Mouse (Mus musculus): ENCODE results near the gene Upk3a. TPM values are rescaled to one million over a fixed set of nuclear protein-coding genes. Genes with fewer than 3 reads are reported as not detected.

Upk3a gene
- polyA plus RNA-seq, 2 experiments, result not detected

DNA sequence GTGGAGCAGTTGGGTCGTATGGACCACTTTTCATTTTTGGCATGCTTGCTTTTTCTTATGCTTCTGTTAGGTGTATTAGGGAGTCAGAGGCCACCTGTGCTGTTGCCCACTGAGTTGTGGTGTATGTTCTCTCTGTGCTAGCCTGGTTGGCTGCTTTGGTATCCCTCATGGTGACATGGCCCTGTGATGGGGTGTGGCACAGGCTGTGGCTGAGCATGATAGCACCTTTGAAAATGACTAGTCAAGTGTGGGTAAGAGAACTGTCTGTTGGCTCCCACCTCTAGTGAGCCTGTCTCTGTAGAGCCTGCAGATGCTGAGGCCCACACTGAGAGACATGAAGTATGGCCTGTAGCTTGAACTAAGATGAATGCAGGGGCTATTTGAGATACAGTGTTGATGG, 32.8 kb downstream of the Upk3a start:
- no peak overlapping the region for H3K4me2 ChIP-seq (ENCODE audit: low read depth)
- peak; percentile 23 to 38 (median 35) for DNase-seq (ENCODE audit: low read depth in 3 of 3, low spot score in 3 of 3)
- H3K4me3 ChIP-seq (ENCODE audit: insufficient read depth in 1 of 2, low read depth in 2 of 2, low read length in 2 of 2), result no peak overlapping the region
- TF ChIP-seq EP300 (IDR thresholded peaks at IDR 0.05; ENCODE audit: low read depth) (peak; percentile 43; the same call in 1 of the 2 replicates), CTCF (IDR thresholded peaks at IDR 0.05; ENCODE audit: low read depth) (no peak)
- peak; percentile 92 for ATAC-seq (ENCODE audit: insufficient read depth)
- peak overlapping the region; percentile 36; the same call in 1 of the 2 replicates for H3K27ac ChIP-seq
- no peaks in the 10 kb centered on the region for H3K27me3 ChIP-seq (ENCODE audit: control insufficient read depth, insufficient read depth, low read length)
- H3K9me3 ChIP-seq (ENCODE audit: control insufficient read depth, low read length), result no peaks in the 10 kb centered on the region
- no peak overlapping the region for H3K9ac ChIP-seq (replicated peaks)
- H3K36me3 ChIP-seq (replicated peaks; ENCODE audit: control insufficient read depth, insufficient read depth, low read depth), result peaks cover 2% of the 10 kb centered on the region; the same call in 1 of the 2 replicates
- WGBS (ENCODE audit: insufficient replicate concordance), result 74% methylated on average over 1 of the region's 1 CpGs
- H3K4me1 ChIP-seq (replicated peaks; ENCODE audit: control insufficient read depth in 2 of 2, insufficient read depth in 2 of 2, low read length in 1 of 2), result peaks cover 0 to 7% of the 10 kb centered on the region in 2 experiments; a peak in 2 of 4 replicates

GRCm38 (mm10) chr15:85054098-85054497, 37.2 kb downstream of the Upk3a start:
- ATAC-seq (ENCODE audit: insufficient read depth) (no peak), DNase-seq (ENCODE audit: low read depth in 3 of 3, low spot score in 3 of 3) (no peak)
- TF ChIP-seq CTCF (IDR thresholded peaks at IDR 0.05; ENCODE audit: low read depth) (no peak), EP300 (IDR thresholded peaks at IDR 0.05; ENCODE audit: low read depth) (no peak)
- Histone ChIP-seq H3K27me3 (ENCODE audit: control insufficient read depth, insufficient read depth, low read length) (no peaks in the 10 kb centered on the region), H3K27ac (no peak overlapping the region), H3K36me3 (replicated peaks; ENCODE audit: control insufficient read depth, insufficient read depth, low read depth) (peaks cover 2% of the 10 kb centered on the region; the same call in 1 of the 2 replicates), H3K9me3 (ENCODE audit: control insufficient read depth, low read length) (no peaks in the 10 kb centered on the region), H3K9ac (replicated peaks) (no peak overlapping the region), H3K4me2 (ENCODE audit: low read depth) (no peak overlapping the region), H3K4me3 (ENCODE audit: insufficient read depth in 1 of 2, low read depth in 2 of 2, low read length in 2 of 2) (no peak overlapping the region), H3K4me1 (replicated peaks; ENCODE audit: control insufficient read depth in 2 of 2, insufficient read depth in 2 of 2, low read length in 1 of 2) (peaks cover 0 to 5% of the 10 kb centered on the region in 2 experiments; a peak in 2 of 4 replicates)
- 72% methylated on average over 3 of the region's 3 CpGs for WGBS (ENCODE audit: insufficient replicate concordance)

- Histone ChIP-seq H3K4me2 (ENCODE audit: low read depth) (no peak overlapping the region), H3K9me3 (ENCODE audit: control insufficient read depth, low read length) (no peaks in the 10 kb centered on the region), H3K36me3 (replicated peaks; ENCODE audit: control insufficient read depth, insufficient read depth, low read depth) (peaks cover 2% of the 10 kb centered on the region; the same call in 1 of the 2 replicates), H3K9ac (replicated peaks) (no peak overlapping the region), H3K4me1 (replicated peaks; ENCODE audit: control insufficient read depth in 2 of 2, insufficient read depth in 2 of 2, low read length in 1 of 2) (no peaks in the 10 kb centered on the region), H3K27ac (no peak overlapping the region), H3K4me3 (ENCODE audit: insufficient read depth in 1 of 2, low read depth in 2 of 2, low read length in 2 of 2) (no peak overlapping the region), H3K27me3 (ENCODE audit: control insufficient read depth, insufficient read depth, low read length) (no peaks in the 10 kb centered on the region)
- TF ChIP-seq EP300 (IDR thresholded peaks at IDR 0.05; ENCODE audit: low read depth) (no peak), CTCF (IDR thresholded peaks at IDR 0.05; ENCODE audit: low read depth) (no peak)
- WGBS (ENCODE audit: insufficient replicate concordance), result 66% methylated on average over 4 of the region's 4 CpGs
- ATAC-seq (ENCODE audit: insufficient read depth) (no peak), DNase-seq (ENCODE audit: low read depth in 3 of 3, low spot score in 3 of 3) (no peak)
Measured at GRCm38 (mm10) chr15:85055186-85055585, 38.2 kb downstream of the Upk3a start.

DNA sequence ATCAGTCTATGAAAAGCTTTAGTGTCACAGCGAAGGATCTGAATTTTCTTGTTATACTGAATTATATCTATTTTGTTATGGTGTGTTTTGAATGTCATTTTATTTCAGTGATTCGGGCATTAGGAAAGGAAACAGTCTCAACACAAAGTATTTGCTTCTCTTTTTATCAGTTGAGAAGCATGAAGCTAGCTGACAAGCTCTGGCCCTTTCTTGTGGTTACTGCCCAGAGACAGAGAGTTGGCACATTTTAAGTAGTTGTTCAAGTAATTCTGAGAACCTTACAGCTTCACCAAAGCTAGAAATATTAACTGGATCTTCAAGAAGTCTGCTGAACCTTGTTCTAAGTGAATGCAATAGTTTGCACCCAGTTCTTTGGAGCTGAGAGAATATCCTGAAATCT, 46.5 kb downstream of the Upk3a start:
- Histone ChIP-seq H3K9ac (replicated peaks) (no peak overlapping the region), H3K36me3 (replicated peaks; ENCODE audit: control insufficient read depth, insufficient read depth, low read depth) (no peaks in the 10 kb centered on the region), H3K4me1 (replicated peaks; ENCODE audit: control insufficient read depth in 2 of 2, insufficient read depth in 2 of 2, low read length in 1 of 2) (no peaks in the 10 kb centered on the region), H3K4me2 (ENCODE audit: low read depth) (no peak overlapping the region), H3K9me3 (ENCODE audit: control insufficient read depth, low read length) (no peaks in the 10 kb centered on the region), H3K27ac (no peak overlapping the region), H3K27me3 (ENCODE audit: control insufficient read depth, insufficient read depth, low read length) (no peaks in the 10 kb centered on the region), H3K4me3 (ENCODE audit: insufficient read depth in 1 of 2, low read depth in 2 of 2, low read length in 2 of 2) (no peak overlapping the region)
- TF ChIP-seq EP300 (IDR thresholded peaks at IDR 0.05; ENCODE audit: low read depth) (no peak), CTCF (IDR thresholded peaks at IDR 0.05; ENCODE audit: low read depth) (no peak)
- DNase-seq (ENCODE audit: low read depth in 3 of 3, low spot score in 3 of 3) (no peak), ATAC-seq (ENCODE audit: insufficient read depth) (no peak)
- 69% methylated on average over 2 of the region's 2 CpGs for WGBS (ENCODE audit: insufficient replicate concordance)

DNA sequence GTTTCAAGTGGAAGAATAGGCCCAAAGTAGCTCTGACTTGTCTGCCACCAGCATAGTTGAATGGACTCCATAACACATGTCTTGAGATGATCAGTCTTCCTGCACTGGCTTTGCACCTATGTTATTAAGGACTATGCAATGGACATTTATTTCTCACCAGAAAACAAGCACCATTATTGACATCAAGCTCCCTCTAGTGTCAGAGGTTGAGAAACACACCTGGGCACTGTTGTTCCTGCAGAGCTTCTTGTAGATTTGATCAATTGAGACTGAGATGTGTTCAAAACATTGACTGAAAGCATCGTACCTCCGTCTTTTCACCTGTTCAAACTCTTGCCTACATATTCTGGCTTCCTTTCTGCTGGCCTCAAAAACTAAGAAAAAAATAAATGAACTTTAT, 53.6 kb downstream of the Upk3a start:
- ATAC-seq (ENCODE audit: insufficient read depth), result no peak
- Histone ChIP-seq H3K4me2 (ENCODE audit: low read depth) (no peak overlapping the region), H3K9me3 (ENCODE audit: control insufficient read depth, low read length) (no peaks in the 10 kb centered on the region), H3K27me3 (ENCODE audit: control insufficient read depth, insufficient read depth, low read length) (no peaks in the 10 kb centered on the region), H3K9ac (replicated peaks) (no peak overlapping the region), H3K36me3 (replicated peaks; ENCODE audit: control insufficient read depth, insufficient read depth, low read depth) (no peaks in the 10 kb centered on the region), H3K4me1 (replicated peaks; ENCODE audit: control insufficient read depth in 2 of 2, insufficient read depth in 2 of 2, low read length in 1 of 2) (no peaks in the 10 kb centered on the region), H3K4me3 (ENCODE audit: insufficient read depth in 1 of 2, low read depth in 2 of 2, low read length in 2 of 2) (no peak overlapping the region), H3K27ac (no peak overlapping the region)
- WGBS (ENCODE audit: insufficient replicate concordance), result 13% methylated on average over 2 of the region's 2 CpGs
- DNase-seq (ENCODE audit: low read depth in 3 of 3, low spot score in 3 of 3), result peak; percentile 20 to 30 (median 23)
- TF ChIP-seq CTCF (IDR thresholded peaks at IDR 0.05; ENCODE audit: low read depth) (peak; percentile 72), EP300 (IDR thresholded peaks at IDR 0.05; ENCODE audit: low read depth) (no peak)

Other genes starting within 250 kb of the Upk3a start
- 0.35 and 0.69 TPM in 2 replicates for gene Phf21b, start 161.1 kb upstream of the Upk3a start, polyA plus RNA-seq (2012; rRNA removed)
- not detected in 2 replicates for gene Phf21b, start 161.1 kb upstream of the Upk3a start, polyA plus RNA-seq (2014; fragmentation: Nextera tagmentation; extraction: Ambion mirVana)
- gene Gm29666, start 97.1 kb upstream of the Upk3a start, polyA plus RNA-seq (2012; rRNA removed), result 0.29 and 0.47 TPM in 2 replicates
- 0.16 and 0.17 TPM in 2 replicates for gene Gm29666, start 97.1 kb upstream of the Upk3a start, polyA plus RNA-seq (2014; fragmentation: Nextera tagmentation; extraction: Ambion mirVana)
- gene Nup50, start 93.7 kb upstream of the Upk3a start, polyA plus RNA-seq (2012; rRNA removed), result 7.1 and 11.8 TPM in 2 replicates
- 22.7 and 23.7 TPM in 2 replicates for gene Nup50, start 93.7 kb upstream of the Upk3a start, polyA plus RNA-seq (2014; fragmentation: Nextera tagmentation; extraction: Ambion mirVana)
- gene 5031439G07Rik, start 28.6 kb upstream of the Upk3a start, polyA plus RNA-seq (2012; rRNA removed), result 1.7 and 1.8 TPM in 2 replicates
- 1.2 and 1.4 TPM in 2 replicates for gene 5031439G07Rik, start 28.6 kb upstream of the Upk3a start, polyA plus RNA-seq (2014; fragmentation: Nextera tagmentation; extraction: Ambion mirVana)
- gene Fam118a, start 11.8 kb downstream of the Upk3a start, polyA plus RNA-seq (2012; rRNA removed), result 1.6 and 2.8 TPM in 2 replicates
- 5.0 and 5.9 TPM in 2 replicates for gene Fam118a, start 11.8 kb downstream of the Upk3a start, polyA plus RNA-seq (2014; fragmentation: Nextera tagmentation; extraction: Ambion mirVana)
- 0.04 and 0.25 TPM in 2 replicates for gene Smc1b, start 114.8 kb downstream of the Upk3a start, polyA plus RNA-seq (2012; rRNA removed)
- gene Smc1b, start 114.8 kb downstream of the Upk3a start, polyA plus RNA-seq (2014; fragmentation: Nextera tagmentation; extraction: Ambion mirVana), result 0.25 and 0.43 TPM in 2 replicates
- gene Ribc2, start 114.9 kb downstream of the Upk3a start, polyA plus RNA-seq (2012; rRNA removed), result not detected in 2 replicates
- gene Ribc2, start 114.9 kb downstream of the Upk3a start, polyA plus RNA-seq (2014; fragmentation: Nextera tagmentation; extraction: Ambion mirVana), result not detected in 2 replicates
- gene Fbln1, start 188.8 kb downstream of the Upk3a start, polyA plus RNA-seq (2012; rRNA removed), result 5.2 and 5.4 TPM in 2 replicates
- 4.9 and 6.0 TPM in 2 replicates for gene Fbln1, start 188.8 kb downstream of the Upk3a start, polyA plus RNA-seq (2014; fragmentation: Nextera tagmentation; extraction: Ambion mirVana)

Measured in liver, embryonic 14.5 days (tissue).